Mouse (Mus musculus) midbrain, postnatal 0 days (tissue): ENCODE data around the gene Ybx2. TPM values are rescaled to one million over a fixed set of nuclear protein-coding genes. Genes with fewer than 3 reads are reported as not detected.

Experiments
- ATAC-seq: fragments of 200-750 bp; cut with Nextera tagmentation; 2 replicates; pipeline ENCODE4 v1.8.0; 2017; ENCODE audit warnings: moderate number of reproducible peaks, mild to moderate bottlenecking, moderate TSS enrichment, moderate library complexity; ENCODE audit not compliant: low FRiP score
- DNase-seq: peaks from one replicate; pipeline ENCODE4 v3.0.0-alpha.2; 2015; ENCODE audit warnings: low spot score
- H3K27ac ChIP-seq: fragments of 300-500 bp; sonication (generic); 2 replicates; pipeline ENCODE4 v1.5.1; 2014; ENCODE audit warnings: low read depth, mild to moderate bottlenecking, low read length, mixed read lengths
- H3K27me3 ChIP-seq: fragments of 300-500 bp; sonication (generic); 2 replicates; pipeline ENCODE4 v1.6.1; 2014; ENCODE audit warnings: low read length, control low read depth, mixed read lengths; ENCODE audit not compliant: insufficient read depth
- H3K36me3 ChIP-seq: fragments of 300-500 bp; sonication (generic); 2 replicates; pipeline ENCODE4 v1.6.1; 2014; ENCODE audit warnings: low read length, control low read depth, mixed read lengths; ENCODE audit not compliant: insufficient read depth
- H3K4me1 ChIP-seq: fragments of 300-500 bp; sonication (generic); 2 replicates; pipeline ENCODE4 v1.6.1; 2014; ENCODE audit warnings: mild to moderate bottlenecking, control low read depth, antibody characterized with exemption, low read length, mixed read lengths; ENCODE audit not compliant: insufficient read depth
- H3K4me2 ChIP-seq: fragments of 300-500 bp; sonication (generic); 2 replicates; pipeline ENCODE4 v1.6.1; 2014; ENCODE audit warnings: low read depth, mild to moderate bottlenecking, low read length, mixed read lengths; ENCODE audit not compliant: poor library complexity, severe bottlenecking
- H3K4me3 ChIP-seq: fragments of 300-500 bp; sonication (generic); 2 replicates; pipeline ENCODE4 v1.5.1; 2014; ENCODE audit warnings: low read depth, mild to moderate bottlenecking, low read length, moderate library complexity
- H3K9ac ChIP-seq: fragments of 300-500 bp; sonication (generic); replicated peaks from 2 replicates; pipeline ENCODE4 v1.6.1; 2014; ENCODE audit warnings: mild to moderate bottlenecking, low read length, moderate library complexity, mixed read lengths; ENCODE audit not compliant: poor library complexity, severe bottlenecking
- H3K9me3 ChIP-seq: fragments of 300-500 bp; sonication (generic); 2 replicates; pipeline ENCODE4 v1.6.1; 2016; ENCODE audit warnings: low read length, control low read depth
- CTCF ChIP-seq: IDR thresholded peaks from 2 replicates; pipeline ENCODE4 v1.5.1; 2016; ENCODE audit warnings: antibody characterized with exemption, mild to moderate bottlenecking
- WGBS: fragments of 180-500 bp; shearing (Covaris S2); extraction: QIAGEN DNeasy Blood & Tissue Kit; methylation state at CpG from one replicate; pipeline ENCODE4 v1.1.7; 2014; 5-methylcytosine and 5-hydroxymethylcytosine counted together
- polyA plus RNA-seq: library from polyadenylated mRNA; unstranded; fragments of >200 nt; fragmentation: Nextera tagmentation; extraction: Ambion mirVana; gene quantifications from 2 replicates; pipeline ENCODE4 v1.2.1, GENCODE M21; 2015
- total RNA-seq: library from RNA; depleted of rRNA; stranded (reverse); fragments of >200 nt; gene quantifications from 2 replicates; pipeline ENCODE4 v1.2.3, GENCODE M21; 2014

The Ybx2 gene
- total and polyA plus RNA-seq, 2 experiments from 2014 or later = 4.2 to 5.0 TPM

GRCm38 (mm10) chr11:69899870-69900269 lies 35.7 kb upstream of the Ybx2 start:
- H3K4me2 ChIP-seq = peak overlapping the region; percentile 86
- H3K4me1 ChIP-seq = peaks cover 6% of the 10 kb centered on the region; the same call in 1 of the 2 replicates
- H3K9me3 ChIP-seq = no peaks in the 10 kb centered on the region
- H3K9ac ChIP-seq = peak overlapping the region; percentile 89; the same call in 1 of the 2 replicates
- WGBS = 19% methylated on average over 4 of the region's 4 CpGs
- peak overlapping the region; percentile 94; the same call in 1 of the 2 replicates for H3K27ac ChIP-seq
- ATAC-seq (no peak), DNase-seq (no peak)
- peaks cover 11% of the 10 kb centered on the region for H3K36me3 ChIP-seq
- H3K27me3 ChIP-seq = no peaks in the 10 kb centered on the region
- TF ChIP-seq CTCF = no peak
- peak overlapping the region; percentile 81 for H3K4me3 ChIP-seq

GRCm38 (mm10) chr11:69900471-69901405 lies 34.9 kb upstream of the Ybx2 start, which contains the start of the genes 2810408A11Rik and Neurl4:
TSS of gene 2810408A11Rik (minus strand) at chr11:69900987.
TSS of gene Neurl4 (plus strand) at chr11:69901072.
- WGBS = under 1% methylated on average over 38 of the region's 38 CpGs
- ATAC-seq = peak; percentile 91
- H3K9me3 ChIP-seq = no peaks in the 10 kb centered on the region
- peak within 1 kb of the TSS; percentile 89 for H3K9ac ChIP-seq
- peak within 1 kb of the TSS; percentile 94 for H3K27ac ChIP-seq
- H3K27me3 ChIP-seq = no peaks in the 10 kb centered on the region
- peak; percentile 96 for DNase-seq
- peak within 1 kb of the TSS; percentile 81 for H3K4me3 ChIP-seq
- peak within 1 kb of the TSS; percentile 86 for H3K4me2 ChIP-seq
- H3K36me3 ChIP-seq = peaks cover 17% of the 10 kb centered on the region
- TF ChIP-seq CTCF = no peak
- peaks cover 6% of the 10 kb centered on the region; the same call in 1 of the 2 replicates for H3K4me1 ChIP-seq

GRCm38 (mm10) chr11:69901406-69901846 lies 34.2 kb upstream of the Ybx2 start:
- TF ChIP-seq CTCF = no peak
- DNase-seq (peak; percentile 99), ATAC-seq (peak; percentile 85)
- H3K4me2 ChIP-seq = peak overlapping the region; percentile 86
- peaks cover 24% of the 10 kb centered on the region for H3K36me3 ChIP-seq
- peaks cover 6% of the 10 kb centered on the region; the same call in 1 of the 2 replicates for H3K4me1 ChIP-seq
- H3K27me3 ChIP-seq = no peaks in the 10 kb centered on the region
- peak overlapping the region; percentile 94 for H3K27ac ChIP-seq
- peak overlapping the region; percentile 81 for H3K4me3 ChIP-seq
- under 1% methylated on average over 41 of the region's 42 CpGs for WGBS
- H3K9me3 ChIP-seq = no peaks in the 10 kb centered on the region
- H3K9ac ChIP-seq = peak overlapping the region; percentile 89

- under 1% methylated on average over 35 of the region's 39 CpGs for WGBS
- peaks cover 6% of the 10 kb centered on the region; the same call in 1 of the 2 replicates for H3K4me1 ChIP-seq
- ATAC-seq (0 out of 2 replicates have a peak, but pooled peaks have one; percentile 2), DNase-seq (no peak)
- H3K9me3 ChIP-seq = no peaks in the 10 kb centered on the region
- H3K27ac ChIP-seq = peak overlapping the region; percentile 94
- TF ChIP-seq CTCF = no peak
- H3K36me3 ChIP-seq = peaks cover 30% of the 10 kb centered on the region
- H3K4me3 ChIP-seq = peak overlapping the region; percentile 81
- peak overlapping the region; percentile 86 for H3K4me2 ChIP-seq
- H3K9ac ChIP-seq = peak overlapping the region; percentile 89
- no peaks in the 10 kb centered on the region for H3K27me3 ChIP-seq
These were observed 33.6 kb upstream of the Ybx2 start for GRCm38 (mm10) chr11:69901993-69902392.

- no peaks in the 10 kb centered on the region for H3K27me3 ChIP-seq
- peaks cover 39% of the 10 kb centered on the region for H3K36me3 ChIP-seq
- peak overlapping the region; percentile 89; the same call in 1 of the 2 replicates for H3K9ac ChIP-seq
- peaks cover 6% of the 10 kb centered on the region; the same call in 1 of the 2 replicates for H3K4me1 ChIP-seq
- DNase-seq (no peak), ATAC-seq (no peak)
- no peak for TF ChIP-seq CTCF
- 91% methylated on average over 13 of the region's 13 CpGs for WGBS
- 0 out of 2 replicates have a peak overlapping the region, but pooled peaks have one; percentile 94 for H3K27ac ChIP-seq
- H3K4me3 ChIP-seq = no peak overlapping the region
- peak overlapping the region; percentile 86 for H3K4me2 ChIP-seq
- H3K9me3 ChIP-seq = no peaks in the 10 kb centered on the region
These were observed 32.6 kb upstream of the Ybx2 start for GRCm38 (mm10) chr11:69902972-69903371.
